Comparison of ENCODE assay signal across 8 mouse cellular contexts in genomic region chr8:121241761-121242552, GRCm38 (mm10).
A peak's percentile ranks its signal among the peaks of the same experiment; 100 is the strongest.
DNase-seq lines count a peak whose midpoint lies in the region; ATAC-seq lines count a peak whose summit lies in the region.

No protein-coding gene starts in this region.

- no peaks in the 10 kb centered on the region for H3K36me3 ChIP-seq in intestine, embryonic 15.5 days
- no peaks in the 10 kb centered on the region for H3K36me3 ChIP-seq in lung, embryonic 16.5 days (ENCODE audit: control insufficient read depth, insufficient read depth, low read length)

- intact Hi-C loops in gastrocnemius, postnatal 14 days (cut with DNase I; ENCODE audit: low total_unique reads), result no loop called here
- intact Hi-C loops in left cerebral cortex, postnatal 36 days (cut with DNase I), result no loop called here

- no peak overlapping the region for H3K4me3 ChIP-seq in intestine, embryonic 15.5 days (replicated peaks)
- H3K4me3 ChIP-seq in lung, embryonic 16.5 days (ENCODE audit: low read length), result no peak overlapping the region

- H3K27ac ChIP-seq in intestine, embryonic 15.5 days, result peak overlapping the region; percentile 71
- 0 out of 2 replicates have a peak overlapping the region, but pooled peaks have one; percentile 3 for H3K27ac ChIP-seq in lung, embryonic 16.5 days (ENCODE audit: low read length)

- H3K27me3 ChIP-seq in intestine, embryonic 15.5 days (replicated peaks), result no peaks in the 10 kb centered on the region; the same call in 1 of the 2 replicates
- no peaks in the 10 kb centered on the region for H3K27me3 ChIP-seq in lung, embryonic 16.5 days (ENCODE audit: control insufficient read depth, insufficient read depth, low read depth, low read length)

- DNase-seq in ovary, postnatal 36 days (ENCODE audit: low spot score), result peak; percentile 44
- no peak for DNase-seq in ovary, postnatal 14 days (ENCODE audit: low spot score)
- peak; percentile 45 for DNase-seq in gastrocnemius, postnatal 14 days
- peak; percentile 72 for DNase-seq in testis, postnatal 14 days (ENCODE audit: low spot score)
- DNase-seq in cerebellum, adult 9-10 months, result no peak
- DNase-seq in left cerebral cortex, postnatal 36 days (ENCODE audit: low spot score in 2 of 2), result no peak

- ATAC-seq in intestine, embryonic 15.5 days, result peak; percentile 93
- peak; percentile 93 for ATAC-seq in lung, embryonic 16.5 days (ENCODE audit: low read depth)

- H3K9me3 ChIP-seq in intestine, embryonic 15.5 days, result no peaks in the 10 kb centered on the region
- H3K9me3 ChIP-seq in lung, embryonic 16.5 days (ENCODE audit: control insufficient read depth, low read length), result no peaks in the 10 kb centered on the region

- H3K4me2 ChIP-seq in intestine, embryonic 15.5 days (replicated peaks), result peak overlapping the region; percentile 42
- H3K4me2 ChIP-seq in lung, embryonic 16.5 days (ENCODE audit: low read depth, low read length), result peak overlapping the region; percentile 26

- WGBS in intestine, embryonic 15.5 days, result 14% methylated on average over 14 of the region's 14 CpGs
- WGBS in lung, embryonic 16.5 days, result 7% methylated on average over 14 of the region's 14 CpGs

- peaks cover 12% of the 10 kb centered on the region for H3K4me1 ChIP-seq in intestine, embryonic 15.5 days (replicated peaks)
- peaks cover 28% of the 10 kb centered on the region for H3K4me1 ChIP-seq in lung, embryonic 16.5 days (replicated peaks; ENCODE audit: control insufficient read depth, insufficient read depth, low read length)

- no peak overlapping the region; the same call in 1 of the 2 replicates for H3K9ac ChIP-seq in intestine, embryonic 15.5 days
- peak overlapping the region; percentile 21; the same call in 1 of the 2 replicates for H3K9ac ChIP-seq in lung, embryonic 16.5 days (ENCODE audit: low read length)

Comparison
In these comparisons a context has a peak if more than half of its experiments do, and no peak if none do; other contexts are left out.
1. DNase-seq: peak in ovary, postnatal 36 days (single experiment), gastrocnemius, postnatal 14 days (single experiment) and testis, postnatal 14 days (single experiment); none in ovary, postnatal 14 days (single experiment), cerebellum, adult 9-10 months (single experiment) and left cerebral cortex, postnatal 36 days (0 of 2).